Mouse (Mus musculus): Measurements from ENCODE around the gene Bcat1. TPM values are rescaled to one million over a fixed set of nuclear protein-coding genes. Genes with fewer than 3 reads are reported as not detected.

The Bcat1 gene
- total RNA-seq, 2 experiments from 2014 or later = 89.6 to 103 TPM

- DNase-seq (ENCODE audit: extremely low spot score in 1 of 2, low spot score in 1 of 2) = no peak
Observed at GRCm38 (mm10) chr6:145017508-145017907, 58.5 kb downstream of the Bcat1 start.

GRCm38 (mm10) chr6:145016639-145017038 lies 59.3 kb downstream of the Bcat1 start:
- no peak for DNase-seq (ENCODE audit: extremely low spot score in 1 of 2, low spot score in 1 of 2)

GRCm38 (mm10) chr6:145014944-145015343 lies 61.0 kb downstream of the Bcat1 start:
- DNase-seq (ENCODE audit: extremely low spot score in 1 of 2, low spot score in 1 of 2) = no peak

- DNase-seq (ENCODE audit: extremely low spot score in 1 of 2, low spot score in 1 of 2) = no peak
Observed at GRCm38 (mm10) chr6:145012699-145013098, 63.3 kb downstream of the Bcat1 start.

GRCm38 (mm10) chr6:145011141-145011540 lies 64.8 kb downstream of the Bcat1 start:
- DNase-seq (ENCODE audit: extremely low spot score in 1 of 2, low spot score in 1 of 2) = no peak

- peak in 1 of 2 experiments; percentile 45 for DNase-seq (ENCODE audit: extremely low spot score in 1 of 2, low spot score in 1 of 2)
Observed at GRCm38 (mm10) chr6:145009859-145010818, 65.8 kb downstream of the Bcat1 start.

- no peak for DNase-seq (ENCODE audit: extremely low spot score in 1 of 2, low spot score in 1 of 2)
Observed at GRCm38 (mm10) chr6:145003459-145003858, 72.5 kb downstream of the Bcat1 start.

GRCm38 (mm10) chr6:145002094-145002936 lies 73.7 kb downstream of the Bcat1 start:
- DNase-seq (ENCODE audit: extremely low spot score in 1 of 2, low spot score in 1 of 2) = no peak

- DNase-seq (ENCODE audit: extremely low spot score in 1 of 2, low spot score in 1 of 2) = no peak
Observed at GRCm38 (mm10) chr6:145001493-145001892, 74.5 kb downstream of the Bcat1 start.

GRCm38 (mm10) chr6:144997229-144997628 lies 78.8 kb downstream of the Bcat1 start:
- no peak for DNase-seq (ENCODE audit: extremely low spot score in 1 of 2, low spot score in 1 of 2)

GRCm38 (mm10) chr6:144992111-144992510 lies 83.9 kb downstream of the Bcat1 start:
- DNase-seq (ENCODE audit: extremely low spot score in 1 of 2, low spot score in 1 of 2) = no peak

- DNase-seq (ENCODE audit: extremely low spot score in 1 of 2, low spot score in 1 of 2) = no peak
Observed at GRCm38 (mm10) chr6:144989193-144989592, 86.8 kb downstream of the Bcat1 start.

- DNase-seq (ENCODE audit: extremely low spot score in 1 of 2, low spot score in 1 of 2) = no peak
Observed at GRCm38 (mm10) chr6:144987676-144988075, 88.3 kb downstream of the Bcat1 start.

GRCm38 (mm10) chr6:144987216-144987615 lies 88.8 kb downstream of the Bcat1 start:
- DNase-seq (ENCODE audit: extremely low spot score in 1 of 2, low spot score in 1 of 2) = no peak

- no peak for DNase-seq (ENCODE audit: extremely low spot score in 1 of 2, low spot score in 1 of 2)
Observed at GRCm38 (mm10) chr6:144984221-144984620, 91.8 kb downstream of the Bcat1 start.

- no peak for DNase-seq (ENCODE audit: extremely low spot score in 1 of 2, low spot score in 1 of 2)
Observed at GRCm38 (mm10) chr6:144982093-144982492, 93.9 kb downstream of the Bcat1 start.

- no peak for DNase-seq (ENCODE audit: extremely low spot score in 1 of 2, low spot score in 1 of 2)
Observed at GRCm38 (mm10) chr6:144972351-144972750, 103.6 kb downstream of the Bcat1 start.

GRCm38 (mm10) chr6:144970900-144971299 lies 105.1 kb downstream of the Bcat1 start:
- no peak for DNase-seq (ENCODE audit: extremely low spot score in 1 of 2, low spot score in 1 of 2)

- no peak for DNase-seq (ENCODE audit: extremely low spot score in 1 of 2, low spot score in 1 of 2)
Observed at GRCm38 (mm10) chr6:144967536-144967935, 108.4 kb downstream of the Bcat1 start.

GRCm38 (mm10) chr6:144964205-144964604 lies 111.8 kb downstream of the Bcat1 start:
- DNase-seq (ENCODE audit: extremely low spot score in 1 of 2, low spot score in 1 of 2) = no peak

GRCm38 (mm10) chr6:144963156-144963555 lies 112.8 kb downstream of the Bcat1 start:
- no peak for DNase-seq (ENCODE audit: extremely low spot score in 1 of 2, low spot score in 1 of 2)
